Mouse (Mus musculus) layer of hippocampus, adult 8-10 months (tissue): Measurements from ENCODE around the gene Gabrg3. TPM values are rescaled to one million over a fixed set of nuclear protein-coding genes. Genes with fewer than 3 reads are reported as not detected.
"Not testable (repeated sequence)": the region's sequence is repeated elsewhere in the genome, so short reads cannot be mapped to it uniquely, and the experiment has no call there.

ENCODE experiments used
- DNase-seq, 2 experiments: peaks; one replicate each; pipeline ENCODE4 v3.0.0; 2022; ENCODE audit warnings: low spot score in 2 of 2
- total RNA-seq, 4 experiments: library from RNA; stranded (reverse); gene quantifications; 2 replicates each; pipeline ENCODE4 v1.2.4; 2022

The Gabrg3 gene
- total RNA-seq, 4 experiments from 2014 or later: 12.9 to 15.4 (median 14.5) TPM

DNA sequence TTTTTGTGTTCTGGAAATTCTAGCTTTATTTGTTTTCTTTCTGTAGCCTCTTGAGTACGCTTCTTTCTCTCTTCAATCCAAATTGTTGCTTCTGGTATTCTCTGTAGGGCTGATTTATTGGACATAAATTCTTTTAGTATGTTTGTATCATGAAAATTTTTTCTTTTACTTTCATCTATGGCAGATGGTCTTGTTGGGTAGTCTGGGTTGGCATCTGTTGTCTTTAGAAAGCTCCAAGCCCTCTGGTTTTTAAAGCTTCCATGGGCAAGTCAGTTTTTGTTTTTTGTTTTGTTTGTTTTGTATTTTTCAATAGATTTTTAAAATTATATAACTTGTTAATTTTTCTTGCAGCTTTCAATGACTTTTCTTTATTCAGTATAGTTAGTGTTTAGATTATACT, 72.0 kb downstream of the Gabrg3 start:
- DNase-seq: no peak

DNA sequence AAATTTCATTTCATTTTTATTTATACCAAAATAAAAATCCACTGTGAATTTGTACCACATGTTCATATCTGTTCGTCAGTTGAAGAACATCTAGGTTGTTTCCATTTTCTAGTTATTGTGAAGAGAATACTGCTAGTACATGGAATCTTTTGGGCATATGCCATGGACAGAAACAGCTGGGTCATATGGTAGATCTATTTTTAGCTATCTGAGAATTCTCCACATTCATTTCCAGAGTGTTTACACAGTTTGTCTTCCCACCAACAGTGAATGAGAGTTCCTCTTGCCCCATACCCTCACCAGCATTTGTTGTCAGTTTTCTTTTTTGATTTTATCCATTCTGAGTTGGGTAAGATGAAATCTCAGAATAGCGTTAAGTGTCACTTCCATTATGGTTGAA, 75.0 kb downstream of the Gabrg3 start:
- DNase-seq: no peak

DNA sequence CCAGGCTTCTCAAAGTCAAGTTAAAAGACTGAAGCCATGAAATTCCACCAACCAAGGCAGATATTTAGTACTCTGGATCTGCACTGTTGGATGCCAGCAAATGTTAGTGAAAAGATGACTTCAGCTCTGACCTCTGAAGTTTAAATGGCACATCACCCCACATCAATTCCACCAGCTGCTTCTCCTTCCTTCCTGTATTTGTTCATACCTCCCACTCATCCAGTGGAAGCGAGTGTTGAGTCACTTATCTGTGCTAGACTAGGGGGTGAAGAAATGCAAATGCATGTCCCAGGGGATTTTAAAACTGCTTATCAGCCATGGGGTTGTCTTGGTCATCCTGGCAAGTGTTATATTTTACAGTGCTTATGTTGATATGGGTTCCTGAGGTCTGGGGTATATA, 79.7 kb downstream of the Gabrg3 start:
- DNase-seq: no peak

DNA sequence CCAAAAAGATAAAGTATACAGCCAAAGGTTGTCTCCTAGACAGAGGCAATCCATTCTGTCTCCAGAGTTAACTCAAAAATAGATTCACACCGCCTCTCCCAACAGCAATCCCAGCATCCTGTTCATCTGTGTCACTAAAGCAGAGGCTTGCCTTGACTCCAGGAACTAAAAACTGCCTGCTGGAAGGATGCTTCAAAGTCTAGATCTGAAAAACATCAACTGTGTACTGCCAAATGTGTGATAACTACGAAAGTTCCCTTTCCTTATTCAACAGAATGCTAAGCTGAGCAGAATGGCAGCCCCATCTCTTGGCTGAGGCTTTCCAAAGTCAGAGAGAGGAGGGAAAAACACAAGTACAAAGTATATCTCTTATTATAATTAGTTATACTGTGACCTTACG, 90.3 kb downstream of the Gabrg3 start:
- no peak for DNase-seq

DNA sequence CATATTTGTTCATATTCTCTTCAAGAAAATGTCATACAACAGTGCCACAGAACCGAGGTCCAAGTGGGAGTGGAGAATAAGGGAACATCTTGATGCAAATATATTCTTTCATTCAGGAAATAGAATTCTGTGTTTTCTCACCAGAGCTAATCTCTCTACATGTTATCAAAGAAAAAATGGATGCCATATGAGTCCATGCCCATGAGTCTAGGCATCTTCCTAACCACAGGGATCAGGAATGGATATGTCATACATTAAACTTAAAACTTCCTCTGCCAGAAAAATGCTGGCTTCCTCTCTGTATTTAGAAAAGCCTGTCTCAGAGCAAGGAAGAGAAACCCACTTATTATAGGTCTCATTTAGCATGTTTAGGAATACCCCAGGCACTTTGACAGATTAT, 92.9 kb downstream of the Gabrg3 start:
- no peak for DNase-seq

DNA sequence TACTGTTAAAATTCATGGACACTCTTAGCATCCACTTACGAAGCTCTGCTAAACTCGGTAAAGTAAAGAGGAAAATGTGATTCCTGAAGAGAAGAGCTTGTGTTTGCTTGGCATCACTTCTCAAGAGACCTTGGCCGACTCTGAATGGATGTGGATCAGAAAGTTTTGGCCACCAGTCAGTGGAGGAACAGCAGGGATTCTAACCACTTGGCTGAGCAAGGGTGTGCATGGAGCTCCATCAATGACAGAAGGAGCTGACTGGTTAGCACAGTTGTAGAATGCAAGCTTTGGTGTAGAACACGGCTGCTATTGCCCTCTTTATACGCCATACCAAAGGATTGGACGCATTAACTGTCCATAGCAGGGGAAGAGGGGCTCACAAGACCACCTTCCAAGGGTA, 93.4 kb downstream of the Gabrg3 start:
- no peak for DNase-seq

DNA sequence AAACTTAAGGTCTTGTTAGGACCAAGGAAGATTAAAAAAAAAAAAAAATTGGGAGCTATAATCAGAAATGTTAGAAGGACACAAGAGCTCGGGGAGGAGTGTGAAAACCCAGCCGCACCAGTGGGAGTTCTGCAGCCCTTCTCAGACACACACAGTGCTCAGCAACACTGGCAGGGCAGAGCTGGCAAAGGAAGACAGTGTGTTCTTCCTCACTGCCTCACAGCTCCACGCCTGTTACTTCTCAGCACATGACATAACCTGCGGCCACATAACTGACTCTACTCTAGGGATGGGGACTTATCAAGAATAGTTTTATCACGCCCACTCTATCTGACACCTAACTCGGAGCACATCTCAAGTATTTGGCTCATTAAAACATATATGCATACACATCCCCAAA, 103.8 kb downstream of the Gabrg3 start:
- no peak for DNase-seq

DNA sequence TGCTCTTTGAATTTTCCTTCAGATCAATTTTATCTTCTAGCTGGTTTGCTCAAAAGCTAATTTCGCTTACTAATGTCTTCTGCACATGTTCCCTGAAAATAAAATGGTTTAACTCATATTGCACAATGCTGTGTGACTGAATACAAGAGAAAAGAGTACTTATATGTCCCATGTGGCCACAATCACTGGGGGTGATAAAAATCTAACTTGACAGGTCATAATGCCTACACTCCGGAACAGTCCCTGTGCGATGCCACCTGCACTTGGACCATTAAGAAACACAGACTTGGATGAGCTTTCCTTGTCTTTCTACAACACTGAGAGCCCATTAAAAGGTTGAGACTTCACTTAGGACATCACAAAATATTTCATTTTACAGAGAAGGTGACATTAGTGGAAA, 108.1 kb downstream of the Gabrg3 start:
- no peak for DNase-seq

DNA sequence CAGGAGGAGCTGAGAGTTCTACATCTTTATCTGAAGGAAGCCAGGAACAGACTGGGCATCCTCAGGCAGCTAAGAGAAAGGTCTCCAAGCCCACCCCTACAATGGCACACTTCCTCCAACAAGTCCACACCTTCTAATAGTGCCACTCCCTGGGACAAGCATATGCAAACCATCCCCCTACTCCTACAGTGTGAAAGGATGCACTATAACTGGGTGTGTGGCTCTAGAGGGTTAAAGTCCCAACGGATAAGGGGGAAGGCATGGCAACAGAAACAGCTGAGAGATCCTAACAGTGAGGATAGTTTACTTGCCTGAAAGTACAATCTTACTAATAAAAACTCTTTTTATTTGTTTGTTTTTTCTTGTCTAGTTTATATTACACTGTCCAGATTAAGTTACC, 126.8 kb downstream of the Gabrg3 start:
- no peak for DNase-seq

DNA sequence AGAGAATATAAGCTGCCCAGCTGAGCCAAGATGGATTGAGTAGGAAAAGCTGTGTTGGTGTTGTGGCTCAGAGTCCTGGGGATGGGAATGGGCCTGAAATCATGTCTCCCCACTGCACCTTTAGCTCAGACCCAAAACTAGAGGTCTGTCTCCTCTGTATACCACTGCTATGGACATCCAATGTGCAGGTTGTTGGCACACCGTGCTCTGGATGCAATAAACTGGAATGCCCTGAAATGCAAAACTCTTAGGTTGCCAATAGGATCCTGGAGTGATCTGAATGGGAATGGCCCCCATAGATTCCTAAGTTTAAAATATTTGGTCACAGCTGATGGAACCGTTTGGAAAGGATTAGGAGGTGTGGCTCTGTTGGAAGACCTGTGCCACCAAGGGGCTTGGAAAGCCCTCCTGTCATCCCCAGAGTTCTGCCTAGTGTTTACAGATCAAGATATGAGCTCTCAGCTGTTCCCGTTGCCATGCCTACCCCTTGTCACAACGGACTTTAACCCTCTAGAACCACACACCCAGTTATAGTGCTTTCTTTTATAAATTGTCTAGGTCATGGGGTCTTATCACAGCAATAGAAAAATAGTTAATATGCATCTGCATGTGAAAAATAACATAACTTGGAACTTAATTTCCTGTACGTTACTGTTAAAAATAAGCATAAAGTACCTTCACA, 128.0 kb downstream of the Gabrg3 start:
- no peak for DNase-seq

DNA sequence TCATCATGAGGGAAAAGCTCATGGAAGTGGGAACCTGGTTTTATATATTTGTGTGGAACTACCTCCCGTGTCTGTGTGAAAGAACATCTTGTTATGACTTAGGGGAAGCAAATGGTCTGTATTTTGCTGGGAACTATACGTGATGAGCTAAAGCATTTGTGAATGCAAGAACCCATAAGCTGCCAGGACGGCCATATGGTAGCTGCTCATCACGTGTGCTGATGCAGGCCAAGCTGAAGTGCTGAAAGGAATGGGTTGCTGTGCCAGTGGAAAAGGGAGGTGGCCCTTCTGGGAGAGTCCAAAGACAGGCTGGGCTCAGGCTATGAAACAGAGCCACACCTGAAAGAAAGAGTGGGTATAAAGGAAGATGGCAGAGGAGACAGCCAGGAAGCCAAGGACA, 143.0 kb downstream of the Gabrg3 start:
- peak; percentile 18 to 61 for DNase-seq

DNA sequence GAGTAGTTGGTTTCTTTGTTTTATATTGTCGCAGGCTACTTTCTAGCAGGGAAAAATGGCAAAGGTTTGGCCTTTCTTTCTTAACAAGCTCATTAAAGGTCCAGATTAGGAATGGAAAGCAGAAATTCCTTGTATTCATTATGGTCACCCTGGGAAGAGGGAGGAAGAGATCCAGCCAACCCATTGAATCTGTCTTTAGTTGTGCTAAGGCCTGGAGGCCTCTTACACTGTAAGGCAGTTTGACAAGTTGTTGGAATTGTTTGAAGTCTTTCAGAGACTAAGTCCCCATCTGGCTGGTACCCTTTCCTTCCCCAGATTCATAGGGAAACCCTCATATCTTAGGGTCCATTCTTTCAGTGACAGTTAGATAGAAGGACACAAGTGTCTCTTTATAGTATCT, 172.9 kb downstream of the Gabrg3 start:
- no peak for DNase-seq

DNA sequence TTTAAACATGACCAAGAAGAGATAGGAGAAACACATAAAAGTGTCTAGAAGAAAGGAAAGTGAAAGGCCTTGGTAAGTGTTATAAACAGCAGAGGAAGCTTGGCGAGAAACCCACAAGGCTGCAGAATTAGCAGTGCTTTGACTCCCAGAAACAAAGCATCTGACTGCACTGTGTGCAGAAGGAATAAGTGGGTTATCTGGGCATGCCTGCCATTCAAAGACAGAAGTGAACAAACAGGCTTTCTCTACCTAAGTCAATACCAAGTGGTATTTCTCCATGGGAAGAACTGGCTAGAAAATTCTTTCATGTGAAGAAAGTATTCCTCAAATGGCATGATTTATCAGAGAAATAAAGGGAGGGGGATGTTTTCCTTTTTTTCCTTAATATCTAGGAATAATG, 201.0 kb downstream of the Gabrg3 start:
- no peak for DNase-seq

DNA sequence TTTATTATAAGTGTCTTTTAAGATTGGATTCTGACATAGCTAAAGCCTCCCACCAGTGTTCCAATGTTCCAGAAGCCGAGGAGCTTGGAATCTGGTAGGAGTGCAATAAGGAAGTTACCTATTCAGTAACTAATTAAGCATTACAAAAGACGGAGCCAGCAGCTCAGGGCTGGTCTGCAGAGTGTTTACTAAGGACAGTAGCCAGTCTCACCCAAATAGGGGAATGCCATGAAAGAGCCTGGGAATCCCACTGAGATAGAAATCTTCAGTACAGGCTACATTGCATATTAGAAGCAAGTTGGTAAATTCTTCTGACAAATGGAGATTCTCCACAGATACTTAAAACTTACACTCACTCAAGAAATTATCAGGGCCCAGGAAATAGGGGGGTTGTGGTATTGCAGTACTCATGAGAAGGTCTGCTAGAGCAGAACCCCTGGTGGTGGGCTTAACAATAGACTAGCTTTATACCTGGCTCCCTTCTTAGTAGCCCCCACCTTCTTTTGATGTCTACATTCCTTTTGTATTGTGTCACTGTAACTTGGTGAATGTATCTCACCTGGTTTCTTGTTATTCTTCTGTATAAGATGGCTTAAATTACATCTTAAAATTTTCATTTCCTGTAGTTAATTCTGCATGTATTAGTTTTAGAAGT, 211.0 kb downstream of the Gabrg3 start:
- DNase-seq: not testable (repeated sequence)

DNA sequence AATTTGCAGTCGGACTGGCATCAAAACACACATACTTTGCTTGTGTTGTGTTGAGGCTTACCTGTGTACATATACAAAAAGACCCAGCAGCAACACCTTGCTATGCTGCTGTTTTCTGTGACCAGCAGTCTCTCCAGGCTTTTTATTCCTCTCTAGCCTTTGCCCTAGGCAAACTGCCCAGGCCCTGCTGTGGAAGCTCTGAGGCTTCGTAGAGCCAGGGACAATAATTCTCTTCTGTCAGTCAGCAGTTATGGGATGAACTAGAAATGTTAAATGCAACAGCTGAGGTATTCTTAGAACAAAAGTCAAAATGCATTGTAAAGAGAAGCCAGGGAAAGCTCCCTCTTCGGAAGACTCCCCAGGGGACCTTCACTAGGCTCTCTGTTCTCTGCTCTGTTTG, 220.1 kb downstream of the Gabrg3 start:
- DNase-seq: no peak

DNA sequence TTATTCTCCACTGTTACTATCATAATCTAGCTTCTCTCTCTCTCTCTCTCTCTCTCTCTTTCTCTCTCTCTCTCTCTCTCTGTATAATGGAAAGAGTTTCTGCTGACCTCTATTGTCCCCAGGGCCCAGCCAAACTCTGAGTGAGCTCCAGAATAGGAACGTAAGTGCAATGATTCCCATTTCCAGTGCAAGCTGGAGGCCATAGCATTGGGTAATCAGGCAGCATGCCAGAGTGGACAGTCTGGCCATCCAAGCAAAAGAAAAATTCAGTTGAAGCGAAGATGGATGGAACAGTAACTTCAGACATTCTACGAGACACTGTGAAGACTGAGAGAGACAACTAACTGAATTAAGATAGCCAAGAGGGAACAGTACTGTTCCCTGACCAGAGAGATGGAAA, 228.8 kb downstream of the Gabrg3 start:
- no peak for DNase-seq

DNA sequence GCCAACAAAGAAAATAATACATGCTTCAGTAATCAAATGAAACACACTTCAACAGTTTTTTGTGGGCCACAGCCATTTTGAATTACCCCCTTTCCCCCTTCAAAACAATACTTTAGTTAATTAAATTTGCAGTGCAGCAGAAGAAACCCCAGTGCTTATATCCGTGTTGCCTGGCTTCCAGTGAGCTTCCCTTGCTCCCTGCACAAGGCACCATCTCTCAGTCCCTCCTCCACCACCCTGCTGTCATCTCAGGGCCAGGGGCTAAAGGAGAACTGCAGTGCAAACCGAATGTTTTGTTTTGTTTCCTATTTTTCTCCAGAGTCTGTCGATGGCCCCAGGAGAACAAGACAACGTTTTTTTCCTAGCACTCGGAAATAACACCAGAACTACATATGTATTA, 233.2 kb downstream of the Gabrg3 start:
- no peak for DNase-seq

DNA sequence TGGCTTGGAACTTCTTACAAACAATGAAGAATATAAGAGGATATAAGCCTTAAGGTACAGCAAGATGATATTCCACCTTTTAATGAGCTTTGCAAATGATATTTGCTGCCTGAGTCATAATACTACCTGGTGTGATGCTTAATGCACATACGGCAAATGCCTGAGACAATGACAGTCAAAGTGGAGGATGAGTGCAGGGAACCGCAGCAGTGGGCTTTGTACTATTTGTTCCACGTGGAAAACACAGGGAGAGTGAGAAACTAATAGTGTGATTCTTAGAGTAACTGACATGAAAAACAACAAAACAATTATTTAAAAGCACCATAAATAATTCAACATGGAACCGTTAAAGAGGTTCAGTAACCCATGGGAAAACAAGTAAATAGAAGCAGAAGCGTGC, 236.2 kb downstream of the Gabrg3 start:
- no peak for DNase-seq

DNA sequence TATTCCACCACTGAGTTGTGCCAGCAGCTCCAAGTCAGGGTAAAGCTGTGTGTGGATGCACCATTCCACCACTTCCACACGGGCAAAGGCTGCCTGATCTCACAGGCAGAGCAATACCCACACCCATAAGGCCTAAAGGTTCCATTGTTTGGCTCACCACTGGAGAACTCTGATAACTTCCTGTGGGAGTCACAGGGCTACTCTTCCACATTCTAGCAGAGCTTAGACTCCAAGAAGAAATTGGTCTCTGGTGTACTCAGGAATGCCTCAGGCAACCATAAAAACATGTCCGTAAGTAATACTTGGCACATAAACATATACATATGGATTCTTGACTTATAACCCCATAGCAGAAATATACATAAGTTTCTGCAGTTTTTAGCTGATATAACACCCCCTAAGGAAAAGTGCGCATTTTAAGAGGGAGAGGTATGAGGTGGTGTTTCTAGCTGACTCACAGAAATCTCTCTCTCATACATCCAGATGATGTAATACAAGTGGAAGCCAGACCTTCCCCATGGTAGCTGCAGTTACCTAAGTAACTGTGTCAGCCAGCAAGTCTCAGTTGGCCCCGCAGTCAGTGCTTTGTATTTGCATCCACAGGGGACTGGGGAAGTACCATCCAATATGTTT, 248.8 kb downstream of the Gabrg3 start:
- DNase-seq: no peak

DNA sequence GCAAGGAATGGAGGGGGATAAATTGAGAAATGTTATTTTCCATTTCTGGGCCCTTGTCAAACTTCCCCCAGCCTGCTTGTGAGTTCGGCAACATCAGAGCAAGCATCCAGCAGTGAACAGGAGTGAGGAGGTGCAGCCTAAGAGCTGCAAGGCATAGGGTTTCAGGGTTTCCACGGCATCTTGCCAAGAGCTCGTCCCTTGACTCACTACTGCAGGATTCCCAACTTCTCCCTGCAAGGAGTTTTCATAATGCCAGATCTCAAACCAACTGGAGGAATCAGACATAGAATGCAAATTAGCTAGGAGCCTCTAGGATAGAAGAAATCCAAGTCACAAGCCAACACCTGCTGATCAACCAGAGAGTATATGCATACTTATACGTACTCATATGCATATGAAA, 254.0 kb downstream of the Gabrg3 start:
- no peak for DNase-seq

DNA sequence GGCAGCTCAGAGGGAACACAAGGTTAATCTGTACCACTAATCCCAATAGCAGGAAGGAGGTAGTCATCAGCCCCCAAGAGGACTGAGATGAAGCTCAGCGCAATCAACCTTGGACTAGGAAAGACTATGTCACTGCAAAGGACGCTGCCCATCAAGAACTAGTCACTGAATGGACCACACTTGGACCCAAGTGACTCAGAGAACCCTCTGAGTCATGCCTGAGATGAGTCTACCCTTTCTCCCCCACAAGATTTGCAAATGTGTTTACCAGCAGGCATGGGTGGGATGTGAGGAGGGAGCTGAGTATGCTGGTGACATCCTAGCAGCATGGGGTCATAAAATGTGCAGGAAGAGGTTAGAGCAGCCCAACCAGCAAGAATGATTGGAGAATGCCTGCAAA, 254.5 kb downstream of the Gabrg3 start:
- no peak for DNase-seq

DNA sequence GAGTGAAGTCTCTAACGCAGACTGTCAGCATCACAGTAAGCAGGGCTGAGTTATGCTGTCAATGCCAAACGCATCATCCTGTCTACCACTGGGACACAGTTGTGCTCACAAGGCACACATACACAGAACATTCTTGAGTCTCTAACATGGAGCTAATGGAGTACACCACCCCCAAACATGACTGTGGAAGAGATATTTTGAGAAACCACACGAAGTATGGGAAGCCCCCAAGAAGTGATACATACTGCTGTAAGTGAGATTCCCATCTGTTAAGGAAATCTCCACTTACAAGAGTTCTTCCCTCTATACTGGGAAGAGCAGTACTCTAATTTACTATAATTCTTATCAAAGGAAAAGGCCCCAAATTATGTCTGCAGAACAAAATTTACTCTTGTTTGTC, 286.9 kb downstream of the Gabrg3 start:
- no peak for DNase-seq

DNA sequence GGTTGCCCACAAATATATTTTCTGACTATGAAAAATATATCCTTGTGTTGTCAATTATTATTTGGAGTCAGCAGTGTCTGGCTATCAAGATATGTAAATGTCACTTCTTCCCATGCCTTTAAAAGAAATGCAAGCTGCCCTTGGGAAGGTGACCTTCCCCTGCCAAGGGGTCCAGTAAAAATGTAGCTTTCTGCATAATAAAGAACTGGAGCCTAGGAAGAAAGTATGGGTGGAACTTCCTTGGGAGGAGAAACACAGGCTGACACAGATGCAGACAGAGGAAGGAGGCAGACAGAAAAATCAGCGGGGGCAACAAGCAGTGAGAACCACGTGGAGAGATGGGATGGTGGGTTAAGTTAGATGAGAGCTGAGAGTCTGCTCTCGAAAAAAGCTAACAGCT, 304.9 kb downstream of the Gabrg3 start:
- DNase-seq: no peak
